Mouse (Mus musculus) liver, embryonic 14 days (tissue): ENCODE data around the gene Tmc2. TPM values are rescaled to one million over a fixed set of nuclear protein-coding genes. Genes with fewer than 3 reads are reported as not detected.

Experiments used
- polyA plus RNA-seq: library from polyadenylated mRNA; depleted of rRNA; stranded (reverse); fragments of >200 nt; gene quantifications from 2 replicates; pipeline ENCODE4 v1.2.3, GENCODE M21; 2012; rRNA removed

The Tmc2 gene
- polyA plus RNA-seq = not detected in 2 replicates

DNA sequence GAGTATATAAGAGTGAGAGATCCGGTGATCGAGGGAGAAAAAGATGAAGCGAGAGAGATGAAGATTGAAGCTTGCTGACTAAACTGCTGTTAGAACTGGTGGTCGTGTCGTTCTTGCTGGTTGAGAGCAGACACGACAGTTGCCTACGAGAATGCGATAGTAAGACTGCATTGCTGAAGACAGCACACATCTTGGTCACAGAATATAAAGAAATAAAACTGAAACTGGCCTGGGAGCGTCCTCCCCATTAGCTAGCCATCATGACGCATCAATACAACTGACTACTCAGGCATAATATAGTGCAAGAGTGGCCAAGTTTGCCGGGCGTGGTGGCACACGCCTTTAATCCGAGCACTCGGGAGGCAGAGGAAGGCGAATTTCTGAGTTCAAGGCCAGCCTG lies at the start of gene Tmc2:
TSS of gene Tmc2 (plus strand) at position 301 of the 400 bp plus-strand sequence.

DNA sequence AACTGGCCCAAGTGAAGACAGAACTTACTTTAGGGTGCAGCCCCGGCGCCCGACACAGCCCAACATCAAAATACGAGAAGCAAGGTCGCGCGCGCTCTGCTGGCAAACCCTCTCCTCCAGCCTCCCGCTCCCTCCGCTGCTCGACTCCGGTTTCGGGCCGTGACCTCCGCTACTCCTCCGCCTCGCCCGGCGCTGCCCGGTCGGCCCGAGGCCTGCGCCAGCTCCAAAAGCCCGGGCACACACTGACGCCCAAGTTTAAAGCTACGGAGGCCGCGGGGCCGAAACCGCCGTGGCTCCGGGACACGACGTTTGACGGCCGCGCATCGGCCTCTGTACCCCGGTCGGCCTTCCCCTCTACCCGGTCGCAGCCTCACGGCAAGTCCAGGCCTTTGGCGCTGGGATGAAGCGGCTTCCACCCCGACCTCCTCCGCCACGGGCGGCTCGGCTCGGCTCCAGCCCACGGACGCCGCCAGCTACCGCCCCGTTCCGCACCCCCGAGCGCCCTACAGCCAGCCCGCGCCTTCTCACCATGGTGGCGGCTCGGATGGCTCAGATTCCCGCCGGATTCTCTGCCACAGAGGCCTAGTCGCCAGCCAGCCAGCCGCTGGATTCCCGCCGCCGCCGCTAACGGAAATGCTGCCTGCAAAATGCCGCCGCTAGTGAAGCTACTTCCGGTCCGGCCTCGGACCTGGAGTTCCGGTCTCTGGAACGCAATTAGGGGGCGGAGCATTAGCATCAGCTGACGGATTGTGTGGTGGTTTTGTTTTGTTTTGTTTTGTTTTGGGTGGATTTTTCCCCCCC lies 16.1 kb upstream of the Tmc2 start, which contains the start of gene Snrpb:
TSS of gene Snrpb (minus strand) at position 698 of the 801 bp plus-strand sequence.

DNA sequence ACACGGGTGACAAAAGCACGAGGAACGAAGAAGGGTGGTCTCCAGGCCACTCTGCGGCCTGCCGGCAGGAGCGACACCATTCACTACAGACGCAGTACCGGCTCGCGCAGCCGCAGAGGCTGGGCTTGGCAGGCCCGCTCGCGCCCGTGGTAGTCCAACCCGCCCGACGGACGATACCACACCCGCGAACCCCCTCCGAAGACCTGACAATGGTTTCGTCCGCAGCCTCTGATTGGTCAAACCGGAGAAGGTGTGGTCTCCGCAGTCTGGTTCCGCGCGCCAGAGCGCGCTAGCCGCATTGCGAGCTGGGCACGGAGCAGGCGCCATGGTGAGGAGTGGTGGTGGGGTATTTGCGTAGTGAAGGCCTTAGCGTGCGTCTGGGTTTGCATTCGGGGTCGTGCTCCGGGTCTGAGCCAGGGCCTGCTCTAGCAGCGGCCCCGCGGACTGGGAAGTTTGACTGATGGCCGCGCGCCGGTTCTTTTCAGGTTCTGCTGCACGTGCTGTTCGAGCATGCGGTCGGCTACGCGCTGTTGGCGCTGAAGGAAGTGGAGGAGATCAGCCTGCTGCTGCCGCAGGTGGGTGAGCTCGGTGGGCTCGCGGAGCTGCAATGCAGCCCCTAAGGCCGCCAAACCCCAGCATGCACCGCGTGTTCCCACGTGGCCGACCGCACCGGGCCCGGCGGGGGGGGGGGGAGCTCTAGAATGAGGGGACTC lies 79.3 kb downstream of the Tmc2 start, which contains the start of gene Nop56:
TSS of gene Nop56 (plus strand) at position 282 of the 713 bp plus-strand sequence.

DNA sequence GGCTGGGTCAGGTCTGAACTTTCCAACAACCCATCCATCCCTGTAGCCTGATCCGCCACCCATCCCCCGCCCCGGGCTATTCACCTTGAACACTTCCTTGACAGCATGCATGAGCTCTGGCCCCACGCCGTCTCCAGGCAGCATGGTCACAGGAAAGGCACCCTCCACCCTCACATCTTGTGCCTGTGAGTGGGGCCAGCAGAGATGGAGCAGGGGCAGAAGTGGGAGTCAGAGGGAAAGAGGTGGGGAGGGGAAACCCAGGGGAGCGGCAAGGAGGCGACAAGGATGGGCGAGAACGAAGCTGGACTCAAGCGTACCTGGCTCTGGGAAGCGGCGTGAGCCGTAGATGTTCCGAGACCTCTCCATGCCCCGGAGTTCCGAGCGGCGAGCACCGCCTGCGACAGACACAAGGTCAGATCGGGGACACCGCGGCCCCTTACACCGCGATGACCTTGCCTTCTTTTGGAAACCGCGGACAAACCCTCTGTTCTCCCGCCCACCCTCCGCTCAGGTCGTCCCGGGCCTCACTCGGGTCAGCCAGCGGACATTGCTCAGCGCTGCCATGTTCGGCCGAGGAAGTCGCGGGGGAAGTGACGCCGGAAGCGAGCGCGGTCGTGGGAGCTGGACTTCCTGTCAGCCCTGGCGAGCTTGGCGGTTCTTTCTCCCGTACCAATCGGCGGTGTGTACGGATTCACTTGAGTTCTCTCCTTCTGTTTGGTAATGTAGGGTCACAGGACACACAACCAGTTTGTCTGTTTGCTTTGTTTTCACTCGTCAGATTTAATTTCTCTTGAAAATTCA lies 89.1 kb downstream of the Tmc2 start, which contains the start of gene Idh3b:
TSS of gene Idh3b (minus strand) at position 694 of the 801 bp plus-strand sequence.

DNA sequence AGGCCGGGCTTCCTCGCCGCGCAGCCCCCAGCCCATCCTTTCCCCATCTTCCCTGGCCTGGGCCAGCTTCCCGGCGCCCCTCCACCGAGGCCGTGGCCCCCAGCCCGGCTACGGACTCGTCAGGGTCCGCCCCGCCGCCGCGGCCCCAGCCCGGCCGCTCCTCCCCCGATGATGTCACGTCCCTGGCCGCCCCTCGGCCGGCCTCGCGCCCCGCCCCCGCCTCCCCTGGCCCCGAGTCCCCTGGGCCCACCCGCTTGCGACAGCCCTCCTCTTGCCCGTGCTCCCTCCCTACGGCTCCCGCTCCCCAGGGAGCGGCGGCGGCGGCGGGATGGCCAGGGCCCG lies 99.9 kb downstream of the Tmc2 start, which contains the start of gene Ebf4:
TSS of gene Ebf4 (plus strand) at position 234 of the 342 bp plus-strand sequence.

Other genes with a start within 250 kb of the Tmc2 start
- gene Tgm3, start 182.8 kb upstream of the Tmc2 start, polyA plus RNA-seq = 0.01 TPM in 1 of 2 replicates, not detected in the other
- gene Tgm6, start 82.8 kb upstream of the Tmc2 start, polyA plus RNA-seq = not detected in 2 replicates
- 162 and 198 TPM in 2 replicates for gene Snrpb, start 15.8 kb upstream of the Tmc2 start, polyA plus RNA-seq
- gene Nop56, start 79.2 kb downstream of the Tmc2 start, polyA plus RNA-seq = 212 and 238 TPM in 2 replicates
- gene Idh3b, start 89.4 kb downstream of the Tmc2 start, polyA plus RNA-seq = 98.3 and 110 TPM in 2 replicates
- 0.28 and 0.41 TPM in 2 replicates for gene Ebf4, start 100.0 kb downstream of the Tmc2 start, polyA plus RNA-seq
- 2.1 and 2.8 TPM in 2 replicates for gene Cpxm1, start 202.4 kb downstream of the Tmc2 start, polyA plus RNA-seq
- not detected in 2 replicates for gene Gm28372, start 210.0 kb downstream of the Tmc2 start, polyA plus RNA-seq
- not detected in 2 replicates for gene 1700020A23Rik, start 210.1 kb downstream of the Tmc2 start, polyA plus RNA-seq
- gene Tmem239, start 211.3 kb downstream of the Tmc2 start, polyA plus RNA-seq = not detected in 2 replicates
- 37.3 and 44.0 TPM in 2 replicates for gene Vps16, start 229.1 kb downstream of the Tmc2 start, polyA plus RNA-seq
- 5.0 TPM in 2 replicates for gene Pced1a, start 229.5 kb downstream of the Tmc2 start, polyA plus RNA-seq